Mouse (Mus musculus) adrenal gland, postnatal 10 days (tissue): ENCODE measurements at regions not wholly inside any gene's neighbourhood (a gene's known extent, or its start where the extent isn't known, plus 50 kb on each side); places are given as distances from the start of the nearest gene placed in this dataset.

Source experiments
- DNase-seq: peaks from one replicate; pipeline ENCODE4 v3.0.0; 2021; ENCODE audit warnings: mixed read lengths

DNA sequence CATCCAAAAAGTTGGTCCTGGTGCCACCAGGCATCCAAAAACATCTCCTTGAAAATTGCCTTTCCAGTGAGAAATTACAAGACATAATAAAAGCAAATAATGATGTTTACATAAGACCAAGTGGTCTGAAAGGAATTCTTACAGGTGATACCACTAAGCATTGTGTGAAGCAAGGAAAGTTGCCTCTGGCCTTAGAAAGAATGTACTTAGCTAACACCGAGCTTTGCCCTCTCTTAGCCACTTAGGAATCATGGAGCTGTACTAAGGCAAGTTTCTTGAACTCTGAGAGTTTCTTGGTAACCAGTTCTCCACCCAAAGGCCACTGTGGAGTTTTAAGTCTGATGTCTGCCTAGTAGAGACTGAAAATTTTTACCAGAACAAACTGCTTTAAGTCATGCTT is 359.4 kb upstream of the Cdh11 start:
- DNase-seq = no peak

- no peak for DNase-seq
These were observed 362.6 kb upstream of the Cdh11 start for GRCm38 (mm10) chr8:103148013-103148412.

- no peak for DNase-seq
These were observed 363.0 kb upstream of the Cdh11 start for GRCm38 (mm10) chr8:103148447-103148846.

- no peak for DNase-seq
These were observed 381.3 kb upstream of the Cdh11 start for GRCm38 (mm10) chr8:103166623-103167316.

DNA sequence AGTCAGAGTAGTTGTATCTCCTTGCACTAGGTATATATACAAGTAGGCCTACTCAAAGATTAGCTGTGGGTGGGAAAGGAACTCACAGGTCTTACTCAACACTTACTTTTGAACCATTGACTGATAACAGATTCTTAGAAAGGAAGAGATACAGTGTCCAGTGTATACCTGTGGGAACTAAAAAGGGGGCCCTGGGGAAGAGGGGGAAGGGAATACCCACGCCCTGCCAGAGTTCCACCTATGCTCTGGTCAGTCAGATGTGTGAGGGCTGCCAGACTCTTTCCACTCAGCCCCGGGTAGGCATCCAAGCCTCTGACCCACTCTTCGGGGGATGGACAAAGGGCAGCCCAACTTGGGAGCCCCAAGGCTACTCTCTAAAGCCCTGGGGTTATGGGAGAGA is 387.9 kb upstream of the Cdh11 start:
- DNase-seq = no peak

- DNase-seq = peak; percentile 40
These were observed 388.5 kb upstream of the Cdh11 start for GRCm38 (mm10) chr8:103173803-103174429.

DNA sequence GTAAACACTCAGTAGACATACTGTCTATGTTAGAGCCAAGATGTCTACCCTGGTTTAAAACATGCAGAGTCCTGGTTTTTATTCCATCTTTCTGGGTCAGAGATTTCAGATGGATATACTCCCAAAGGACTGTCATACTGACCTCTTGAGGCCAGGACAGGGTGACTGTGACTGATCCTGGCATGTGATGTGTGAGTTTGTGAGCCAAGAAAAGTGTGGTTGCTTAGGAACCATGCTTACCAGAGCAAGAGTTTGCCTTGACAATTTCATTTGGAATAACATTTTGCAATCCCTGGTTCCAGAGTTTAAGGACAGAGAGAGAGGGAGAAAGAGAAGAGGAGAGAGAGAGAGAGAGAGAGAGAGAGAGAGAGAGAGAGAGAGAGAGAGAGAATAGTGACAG is 395.2 kb upstream of the Cdh11 start:
- peak; percentile 65 for DNase-seq

GRCm38 (mm10) chr8:103188720-103189498 is 403.5 kb upstream of the Cdh11 start:
- no peak for DNase-seq

DNA sequence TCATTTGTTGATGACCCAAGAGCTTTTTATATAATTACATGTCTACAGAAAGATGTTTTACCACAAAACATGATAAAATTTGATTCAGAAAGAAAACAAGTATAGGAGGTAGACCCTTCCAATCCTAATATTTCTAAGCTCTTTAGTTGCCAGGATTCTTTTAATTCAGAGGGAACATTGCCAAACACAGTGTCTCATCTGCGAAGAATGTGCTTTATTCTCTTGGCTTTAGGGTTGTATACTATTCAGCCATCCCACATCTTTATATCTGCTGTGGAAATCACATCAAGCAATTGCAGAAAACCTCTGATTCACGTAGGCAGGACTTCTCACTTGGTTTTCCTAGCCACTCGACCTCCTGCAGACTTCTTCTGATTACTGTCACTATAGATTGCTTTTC is 412.8 kb upstream of the Cdh11 start:
- no peak for DNase-seq

DNA sequence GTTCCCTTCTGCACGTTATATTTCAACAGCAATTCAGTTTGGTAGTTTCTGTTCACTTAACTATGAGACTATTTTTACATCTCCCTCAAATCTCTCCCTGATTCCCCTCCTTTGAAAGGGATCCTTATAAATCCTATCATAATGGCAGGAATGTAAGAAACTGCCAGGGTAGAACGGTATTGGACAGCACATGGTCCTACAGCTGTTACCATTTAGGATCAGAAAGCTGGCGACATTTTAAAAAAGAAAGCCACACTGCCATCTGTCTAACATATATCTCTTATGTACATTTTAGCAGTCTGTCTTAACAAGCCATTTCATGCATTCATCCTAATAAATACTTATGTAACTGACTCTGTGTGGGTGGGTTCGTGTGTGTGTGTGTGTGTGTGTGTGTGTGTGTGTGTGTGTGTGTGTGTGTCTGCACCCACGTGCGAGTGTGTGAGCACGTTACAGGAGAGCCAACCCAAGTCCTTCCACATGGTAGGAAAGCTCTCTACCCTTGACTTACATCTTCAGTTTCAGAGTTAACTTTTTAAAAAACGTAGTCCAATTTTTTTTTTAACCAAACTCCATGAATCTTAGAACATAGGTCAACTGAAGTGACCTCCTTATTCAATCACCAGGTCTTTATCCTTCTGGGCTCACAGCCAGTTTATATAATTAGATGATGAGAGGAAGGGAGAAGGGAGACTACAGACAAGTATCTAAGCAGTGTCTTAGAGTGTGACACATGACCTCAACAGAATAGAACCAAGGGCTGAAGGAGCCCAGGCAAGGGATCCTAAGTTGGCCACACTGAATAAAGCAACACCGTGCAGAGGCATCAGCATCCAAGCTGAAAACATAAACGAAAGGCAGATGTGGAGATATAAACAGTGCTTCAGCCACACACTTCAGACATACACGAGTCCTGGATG is 414.5 kb upstream of the Cdh11 start:
- DNase-seq = no peak

DNA sequence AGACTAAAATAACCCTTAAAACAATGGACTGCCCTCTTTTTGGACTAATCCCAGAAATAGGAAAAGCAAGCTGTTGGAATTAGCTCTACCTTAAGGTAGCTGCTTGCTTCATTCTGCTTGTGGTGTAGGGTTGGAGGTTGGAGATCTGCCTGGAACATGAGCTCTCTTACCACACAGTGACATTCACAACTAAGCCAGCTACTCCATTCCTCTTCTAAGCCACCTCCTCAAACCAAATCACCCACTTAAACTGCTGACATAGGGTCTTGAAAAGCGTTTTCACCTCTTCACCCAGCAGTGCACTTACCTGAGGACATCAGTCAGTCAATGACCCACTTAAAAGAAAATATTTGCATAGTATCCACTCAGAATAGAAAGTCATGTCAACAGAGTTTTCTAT is 418.3 kb upstream of the Cdh11 start:
- no peak for DNase-seq

DNA sequence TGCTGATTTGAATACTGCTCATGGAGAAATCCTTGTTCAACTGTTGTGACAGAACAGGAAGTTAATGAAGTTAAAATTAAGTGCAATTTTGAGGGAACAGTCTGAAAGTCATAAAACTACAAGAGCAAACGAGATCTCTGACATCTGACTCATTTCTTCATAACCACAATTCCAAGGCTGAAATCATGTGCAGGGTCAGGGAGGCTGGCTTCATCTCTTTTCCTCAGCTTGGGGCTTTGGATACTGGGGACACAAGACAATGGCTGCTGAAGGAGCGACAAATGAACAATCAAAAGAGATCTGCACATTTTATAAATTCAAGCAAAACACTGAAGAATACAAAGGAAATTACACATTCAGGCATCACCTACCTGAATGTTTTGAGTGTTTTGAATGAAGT is 429.2 kb upstream of the Cdh11 start:
- DNase-seq = no peak

DNA sequence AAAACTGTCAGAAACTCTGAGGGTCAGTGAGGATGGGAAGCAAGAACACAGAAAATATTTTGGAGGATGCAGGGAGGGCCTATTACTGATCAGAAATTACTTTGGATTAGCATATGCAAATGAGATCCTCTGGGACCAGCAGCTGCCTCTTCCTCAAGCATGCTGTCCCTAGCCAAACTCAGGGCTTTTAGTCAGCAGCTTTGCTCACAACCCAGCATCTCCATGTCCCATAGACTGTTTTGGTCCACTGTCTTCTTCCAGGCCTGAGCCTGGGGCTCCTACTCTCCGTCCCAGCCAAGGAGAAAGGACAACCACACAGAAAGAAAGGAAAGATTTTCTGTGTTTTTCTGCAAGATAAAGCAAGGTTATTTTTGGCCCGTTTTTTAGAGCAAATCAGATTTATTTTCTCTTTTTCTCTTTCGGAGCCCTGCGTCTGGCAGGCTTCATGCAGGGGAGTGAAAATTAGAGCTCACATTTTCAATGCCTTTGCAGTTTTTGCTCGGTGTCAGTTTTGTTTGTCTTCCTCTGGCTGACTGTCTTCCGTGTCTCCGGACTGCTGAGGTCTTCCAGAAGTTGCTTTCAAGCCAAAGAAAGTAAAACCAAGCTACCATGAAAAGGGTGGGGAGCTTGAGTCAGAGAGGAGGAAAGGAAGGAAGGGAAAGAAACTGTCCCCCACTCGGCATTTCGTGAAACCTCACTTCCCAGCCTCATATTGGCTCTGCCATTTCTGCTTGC is 445.5 kb upstream of the Cdh11 start:
- DNase-seq = no peak

DNA sequence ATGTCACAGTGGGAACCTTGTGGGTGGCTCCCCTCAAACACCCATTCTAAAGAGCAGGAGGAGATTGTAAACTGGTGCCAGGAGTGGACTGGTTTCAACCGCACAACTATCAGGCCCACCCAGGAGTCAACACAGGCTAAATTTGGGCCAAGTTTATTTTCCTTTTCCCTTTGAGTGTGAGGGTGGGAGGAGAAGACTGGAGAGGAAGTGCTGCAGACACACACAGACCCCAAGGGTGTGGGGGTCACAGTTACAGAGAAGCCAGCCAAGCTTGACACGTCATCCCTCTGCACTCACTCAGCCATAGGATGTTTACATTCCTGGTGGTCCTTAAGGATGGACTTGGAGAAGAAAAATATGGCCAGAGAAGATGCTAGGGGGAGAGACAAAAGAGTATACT is 448.9 kb upstream of the Cdh11 start:
- no peak for DNase-seq

- no peak for DNase-seq
These were observed 450.2 kb upstream of the Cdh11 start for GRCm38 (mm10) chr8:103235614-103236013.

- DNase-seq = no peak
These were observed 453.1 kb upstream of the Cdh11 start for GRCm38 (mm10) chr8:103238456-103238970.

DNA sequence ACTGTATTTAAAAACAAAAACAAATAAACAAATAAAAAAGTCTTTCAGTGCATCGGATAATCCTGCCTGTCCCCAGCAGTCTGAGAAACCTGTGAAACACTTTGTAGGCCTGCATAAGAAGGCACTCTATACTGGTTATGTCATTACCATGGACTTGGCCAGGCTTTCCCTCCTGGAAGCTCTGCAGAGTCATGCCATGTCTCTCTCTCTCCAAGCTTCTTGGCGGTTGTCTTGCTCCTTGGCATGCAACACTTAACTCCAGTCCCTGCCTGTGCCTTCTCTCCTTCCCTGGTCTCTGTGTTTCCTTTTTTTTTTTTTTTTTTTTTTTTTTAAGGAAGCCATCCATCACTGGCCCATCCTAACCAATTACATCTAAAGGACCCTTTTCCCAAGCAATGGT is 458.7 kb upstream of the Cdh11 start:
- DNase-seq = peak; percentile 20

DNA sequence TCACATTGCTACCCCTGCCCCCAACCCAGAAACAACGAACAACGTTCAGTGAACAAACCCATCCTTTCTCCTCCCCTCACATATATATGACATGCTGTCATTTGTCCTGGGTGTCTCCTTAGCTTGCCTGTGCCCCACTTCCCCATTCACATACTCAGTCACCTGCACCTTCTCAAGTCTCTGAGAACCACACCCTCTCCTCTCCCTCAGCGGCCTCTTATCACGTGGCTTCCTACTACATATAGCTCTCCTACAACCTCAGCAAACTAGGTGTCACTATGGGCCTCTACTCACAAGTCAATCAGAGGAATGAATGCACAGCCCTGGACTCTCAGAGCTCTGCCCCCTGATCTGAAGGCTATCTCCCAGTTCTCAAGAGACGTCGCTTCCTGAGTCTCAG is 459.2 kb upstream of the Cdh11 start:
- DNase-seq = no peak

DNA sequence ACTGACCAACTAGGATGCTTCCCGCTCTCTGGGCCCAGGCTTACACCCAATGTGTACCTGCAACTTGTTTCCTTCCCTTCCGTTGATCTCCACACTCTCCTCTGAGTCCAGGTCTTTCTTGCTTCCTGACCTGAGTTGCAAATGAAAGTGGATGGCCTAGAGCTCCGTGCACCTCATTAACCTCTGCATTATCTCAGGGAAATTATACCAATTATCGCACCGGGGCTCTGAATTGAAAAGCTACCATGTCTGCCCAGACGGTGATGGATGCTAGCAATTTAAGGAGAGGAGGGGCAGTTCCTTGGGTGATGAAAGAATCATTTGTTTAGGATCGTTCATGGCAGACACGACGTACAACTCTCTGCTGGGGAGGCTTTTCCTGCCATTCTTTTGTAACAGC is 460.4 kb upstream of the Cdh11 start:
- no peak for DNase-seq

DNA sequence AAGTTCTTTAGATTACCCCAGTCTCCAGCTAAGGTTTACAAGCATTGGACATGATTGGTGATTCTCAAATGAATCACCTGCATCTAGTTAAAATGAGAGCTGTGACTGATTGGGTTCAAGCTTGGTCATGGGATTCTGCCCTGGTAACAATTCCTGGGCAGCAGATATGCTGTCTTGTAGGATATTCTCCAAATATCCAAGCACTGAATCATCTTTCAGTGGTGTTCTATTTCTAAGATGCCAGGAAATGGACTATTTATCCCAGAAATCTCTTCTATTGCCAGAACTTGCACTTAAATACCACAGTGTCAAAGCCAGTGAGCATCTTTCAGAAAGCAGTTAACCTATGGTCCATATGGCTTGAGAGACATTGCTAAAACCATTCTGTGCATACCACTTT is 475.8 kb upstream of the Cdh11 start:
- no peak for DNase-seq

DNA sequence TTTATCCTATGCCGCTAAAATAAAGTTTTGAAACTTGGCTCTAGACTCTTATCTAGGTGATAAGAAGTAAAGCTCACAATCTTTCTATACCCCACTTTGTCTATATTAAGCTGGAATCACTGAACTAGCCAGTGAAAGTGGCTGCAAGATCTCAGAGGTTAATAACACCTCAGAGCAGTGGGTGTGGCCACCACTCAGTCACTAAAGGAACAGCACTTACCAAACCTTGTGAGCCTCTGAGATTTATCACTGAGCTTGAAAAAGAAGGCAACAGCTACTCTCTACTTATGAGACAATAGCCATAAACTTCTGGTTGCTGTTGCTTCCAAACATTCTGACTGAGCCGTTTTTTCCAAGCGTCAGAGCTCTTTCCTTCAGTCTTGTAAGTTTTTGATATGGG is 484.6 kb upstream of the Cdh11 start:
- no peak for DNase-seq
